28 mouse cellular contexts compared by ENCODE assay signal in the genomic region with DNA sequence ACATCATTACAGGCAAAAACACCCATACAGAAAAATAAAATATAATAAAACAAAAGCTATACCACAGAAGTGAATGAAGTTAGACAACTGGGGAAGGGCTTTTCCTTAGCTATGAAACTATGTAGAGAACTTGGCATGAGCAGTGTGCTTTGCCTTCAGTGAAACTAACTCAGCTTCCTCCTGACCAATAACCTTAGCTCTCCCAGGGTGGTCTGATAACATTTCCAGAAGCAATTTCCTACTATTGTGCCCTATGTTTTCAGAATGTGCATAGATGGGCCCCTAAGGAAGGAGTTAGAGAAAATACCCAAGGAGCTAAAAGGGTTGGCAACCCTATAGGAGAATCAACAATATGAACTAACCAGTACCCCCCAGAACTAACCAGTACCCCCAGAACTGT.
"Had no signal": no experiment of that assay in that cellular context is flagged by ENCODE, and none has a peak within 500 bp of the region (broad histone marks: within the 10 kb centered on the region; RNA-seq: fewer than 3 reads in every experiment).

No protein-coding gene starts in this region.

- H3K4me3 ChIP-seq: embryonic facial prominence, embryonic 10.5 days; embryonic facial prominence, embryonic 12.5 days; embryonic facial prominence, embryonic 13.5 days; embryonic facial prominence, embryonic 15.5 days; erythroblast, embryonic 14.5 days; forebrain, embryonic 10.5 days; forebrain, embryonic 12.5 days; forebrain, embryonic 13.5 days; forebrain, embryonic 15.5 days; gastrocnemius, adult 2 months had no signal

- H3K36me3 ChIP-seq: embryonic facial prominence, embryonic 10.5 days; embryonic facial prominence, embryonic 12.5 days; embryonic facial prominence, embryonic 13.5 days; embryonic facial prominence, embryonic 15.5 days; forebrain, embryonic 10.5 days; forebrain, embryonic 12.5 days; forebrain, embryonic 15.5 days had no signal

- DNase-seq: cerebellum, adult 2 months; cerebellum, adult 8-10 months; cerebellum, adult 9-10 months; cerebellum, adult 9-11 months; cerebellum, postnatal 10 days; cerebellum, postnatal 14 days; cerebellum, postnatal 25 days; cerebellum, postnatal 36 days; embryo, embryonic 11 days; forebrain, postnatal 0 days; gastrocnemius, adult 2 months; gastrocnemius, postnatal 10 days; gastrocnemius, postnatal 14 days; gastrocnemius, postnatal 25 days; gastrocnemius, postnatal 36 days; heart, adult 11 months; heart, adult 18-20 months had no signal

- H3K4me1 ChIP-seq: embryonic facial prominence, embryonic 12.5 days; embryonic facial prominence, embryonic 13.5 days; embryonic facial prominence, embryonic 15.5 days; forebrain, embryonic 13.5 days; forebrain, embryonic 15.5 days had no signal

- H3K27ac ChIP-seq: embryonic facial prominence, embryonic 10.5 days; embryonic facial prominence, embryonic 12.5 days; embryonic facial prominence, embryonic 13.5 days; embryonic facial prominence, embryonic 15.5 days; forebrain, embryonic 10.5 days; forebrain, embryonic 12.5 days; forebrain, embryonic 13.5 days; forebrain, embryonic 15.5 days; gastrocnemius, adult 2 months had no signal

- H3K9me3 ChIP-seq: embryonic facial prominence, embryonic 10.5 days; embryonic facial prominence, embryonic 12.5 days; embryonic facial prominence, embryonic 13.5 days; embryonic facial prominence, embryonic 15.5 days; forebrain, embryonic 10.5 days; forebrain, embryonic 12.5 days; forebrain, embryonic 13.5 days; forebrain, embryonic 15.5 days had no signal

- H3K27me3 ChIP-seq: embryonic facial prominence, embryonic 12.5 days; embryonic facial prominence, embryonic 13.5 days; embryonic facial prominence, embryonic 15.5 days; forebrain, embryonic 12.5 days; forebrain, embryonic 13.5 days; forebrain, embryonic 15.5 days had no signal

- H3K9ac ChIP-seq: embryonic facial prominence, embryonic 12.5 days; embryonic facial prominence, embryonic 13.5 days; embryonic facial prominence, embryonic 15.5 days; forebrain, embryonic 12.5 days; forebrain, embryonic 13.5 days; forebrain, embryonic 15.5 days; forebrain, postnatal 0 days had no signal

- ATAC-seq: forebrain, embryonic 13.5 days; forebrain, embryonic 14.5 days; forebrain, embryonic 15.5 days; forebrain, embryonic 16.5 days; forebrain, postnatal 0 days had no signal

- H3K4me2 ChIP-seq: embryonic facial prominence, embryonic 12.5 days; embryonic facial prominence, embryonic 13.5 days; embryonic facial prominence, embryonic 15.5 days; forebrain, embryonic 12.5 days; forebrain, embryonic 13.5 days; forebrain, embryonic 15.5 days had no signal
